Mouse (Mus musculus) limb, embryonic 13.5 days (tissue): ENCODE data around the gene Efemp2. TPM values are rescaled to one million over a fixed set of nuclear protein-coding genes. Genes with fewer than 3 reads are reported as not detected.
A peak's percentile ranks its signal among the peaks of the same experiment; 100 is the strongest.

Experiments
- ATAC-seq: fragments of 200-750 bp; cut with Nextera tagmentation; 2 replicates; pipeline ENCODE4 v1.8.0; 2017; ENCODE audit warnings: low read depth, moderate number of reproducible peaks, moderate TSS enrichment; ENCODE audit not compliant: low FRiP score
- H3K27ac ChIP-seq: fragments of 300-500 bp; sonication (generic); 2 replicates; pipeline ENCODE4 v1.5.1; 2015; ENCODE audit warnings: inconsistent platforms, mild to moderate bottlenecking, moderate library complexity
- H3K27me3 ChIP-seq: fragments of 300-500 bp; sonication (generic); 2 replicates; pipeline ENCODE4 v1.6.1; 2015; ENCODE audit warnings: mild to moderate bottlenecking, inconsistent platforms
- H3K36me3 ChIP-seq: fragments of 300-500 bp; sonication (generic); 2 replicates; pipeline ENCODE4 v1.6.1; 2015; ENCODE audit warnings: inconsistent platforms, mild to moderate bottlenecking, moderate library complexity
- H3K4me1 ChIP-seq: fragments of 300-500 bp; sonication (generic); 2 replicates; pipeline ENCODE4 v1.6.1; 2015; ENCODE audit warnings: inconsistent platforms
- H3K4me2 ChIP-seq: fragments of 300-500 bp; sonication (generic); replicated peaks from 2 replicates; pipeline ENCODE4 v1.6.1; 2015; ENCODE audit warnings: inconsistent platforms, mild to moderate bottlenecking, moderate library complexity
- H3K4me3 ChIP-seq: fragments of 300-500 bp; sonication (generic); 2 replicates; pipeline ENCODE4 v1.5.1; 2015; ENCODE audit warnings: moderate library complexity, mild to moderate bottlenecking, inconsistent platforms
- H3K9ac ChIP-seq: fragments of 300-500 bp; sonication (generic); 2 replicates; pipeline ENCODE4 v1.6.1; 2015; ENCODE audit warnings: mild to moderate bottlenecking, inconsistent platforms
- H3K9me3 ChIP-seq: fragments of 300-500 bp; sonication (generic); 2 replicates; pipeline ENCODE4 v1.6.1; 2016; ENCODE audit warnings: inconsistent platforms
- WGBS: fragments of 180-500 bp; shearing (Covaris S2); methylation state at CpG from one replicate; pipeline ENCODE4 v1.1.7; 2015; 5-methylcytosine and 5-hydroxymethylcytosine counted together
- polyA plus RNA-seq: library from polyadenylated mRNA; unstranded; fragments of >200 nt; fragmentation: Nextera tagmentation; extraction: Ambion mirVana; gene quantifications from 2 replicates; pipeline ENCODE4 v1.2.1, GENCODE M21; 2015

The Efemp2 gene
- 209 and 216 TPM in 2 replicates for polyA plus RNA-seq

DNA sequence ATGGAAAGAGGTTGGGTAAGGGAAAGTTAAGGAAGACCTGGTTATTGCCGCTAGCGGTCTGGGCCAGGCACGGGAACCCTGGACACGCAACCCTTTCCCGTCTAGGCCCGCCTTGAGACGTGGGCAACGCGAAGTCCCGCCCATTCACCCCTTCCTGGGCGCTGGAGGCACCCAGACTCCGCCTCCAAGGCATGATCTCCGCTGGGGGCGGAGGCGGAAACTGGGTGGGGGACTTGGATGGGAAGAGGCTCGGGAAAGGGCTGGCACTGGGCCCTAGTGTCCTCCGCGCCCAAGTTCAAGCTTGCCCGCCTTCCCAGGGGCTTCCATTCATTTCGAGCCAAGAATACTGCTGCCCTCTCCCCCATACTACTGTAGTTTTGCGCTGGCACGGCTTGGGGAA is at the start of gene Efemp2:
TSS of gene Efemp2 (plus strand) at position 235 of the 400 bp plus-strand sequence.
- 1% methylated on average over 22 of the region's 22 CpGs for WGBS
- peaks cover 30% of the 10 kb centered on the region for H3K4me1 ChIP-seq
- peaks cover 20% of the 10 kb centered on the region for H3K36me3 ChIP-seq
- peak within 1 kb of the TSS; percentile 72 for H3K4me3 ChIP-seq
- peak within 1 kb of the TSS; percentile 90 for H3K27ac ChIP-seq
- peak within 1 kb of the TSS; percentile 92 for H3K4me2 ChIP-seq
- ATAC-seq = peak; percentile 51
- no peaks in the 10 kb centered on the region for H3K9me3 ChIP-seq
- peak within 1 kb of the TSS; percentile 90 for H3K9ac ChIP-seq
- H3K27me3 ChIP-seq = no peaks in the 10 kb centered on the region

DNA sequence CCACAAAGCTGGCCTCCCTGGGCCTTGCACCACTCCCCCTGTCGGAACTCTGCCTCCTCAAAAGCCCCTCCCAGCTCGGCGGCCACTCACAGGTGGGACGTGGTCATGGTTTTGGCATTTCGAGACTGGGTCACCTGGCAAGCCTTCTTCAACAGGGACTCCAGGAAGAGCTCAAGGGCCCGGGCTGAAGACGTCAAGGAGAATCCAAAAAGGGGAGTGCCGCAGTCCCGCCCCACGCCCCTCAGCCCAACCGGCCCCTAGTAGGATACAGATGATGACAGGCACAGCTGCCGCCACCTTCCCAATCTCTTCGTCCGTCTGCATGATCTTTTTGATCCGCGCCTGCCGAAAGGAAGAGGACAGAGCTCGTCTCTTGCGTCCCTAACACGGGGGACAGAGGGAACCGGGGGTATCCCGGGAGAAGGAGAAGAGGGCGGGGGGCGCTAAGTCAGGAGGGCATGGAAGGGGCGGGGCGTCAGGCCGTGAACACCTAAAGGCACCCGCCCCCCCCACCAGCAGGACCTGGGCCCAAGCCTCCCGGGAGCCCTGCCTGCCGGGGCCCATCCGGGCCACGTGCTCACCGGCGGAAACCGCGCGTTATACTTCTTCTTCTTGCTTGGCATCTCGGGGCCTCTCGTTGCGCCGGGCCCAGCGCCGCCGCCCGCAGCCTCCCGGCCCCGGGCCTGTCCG is 49.5 kb upstream of the Efemp2 start:
- H3K27me3 ChIP-seq = no peaks in the 10 kb centered on the region
- peaks cover 56% of the 10 kb centered on the region for H3K36me3 ChIP-seq
- peak; percentile 66 for ATAC-seq
- H3K4me1 ChIP-seq = peaks cover 38% of the 10 kb centered on the region
- H3K9ac ChIP-seq = peak overlapping the region; percentile 88
- under 1% methylated on average over 39 of the region's 48 CpGs for WGBS
- H3K4me3 ChIP-seq = peak overlapping the region; percentile 80
- H3K4me2 ChIP-seq = peak overlapping the region; percentile 91
- peak overlapping the region; percentile 87 for H3K27ac ChIP-seq
- no peaks in the 10 kb centered on the region for H3K9me3 ChIP-seq

DNA sequence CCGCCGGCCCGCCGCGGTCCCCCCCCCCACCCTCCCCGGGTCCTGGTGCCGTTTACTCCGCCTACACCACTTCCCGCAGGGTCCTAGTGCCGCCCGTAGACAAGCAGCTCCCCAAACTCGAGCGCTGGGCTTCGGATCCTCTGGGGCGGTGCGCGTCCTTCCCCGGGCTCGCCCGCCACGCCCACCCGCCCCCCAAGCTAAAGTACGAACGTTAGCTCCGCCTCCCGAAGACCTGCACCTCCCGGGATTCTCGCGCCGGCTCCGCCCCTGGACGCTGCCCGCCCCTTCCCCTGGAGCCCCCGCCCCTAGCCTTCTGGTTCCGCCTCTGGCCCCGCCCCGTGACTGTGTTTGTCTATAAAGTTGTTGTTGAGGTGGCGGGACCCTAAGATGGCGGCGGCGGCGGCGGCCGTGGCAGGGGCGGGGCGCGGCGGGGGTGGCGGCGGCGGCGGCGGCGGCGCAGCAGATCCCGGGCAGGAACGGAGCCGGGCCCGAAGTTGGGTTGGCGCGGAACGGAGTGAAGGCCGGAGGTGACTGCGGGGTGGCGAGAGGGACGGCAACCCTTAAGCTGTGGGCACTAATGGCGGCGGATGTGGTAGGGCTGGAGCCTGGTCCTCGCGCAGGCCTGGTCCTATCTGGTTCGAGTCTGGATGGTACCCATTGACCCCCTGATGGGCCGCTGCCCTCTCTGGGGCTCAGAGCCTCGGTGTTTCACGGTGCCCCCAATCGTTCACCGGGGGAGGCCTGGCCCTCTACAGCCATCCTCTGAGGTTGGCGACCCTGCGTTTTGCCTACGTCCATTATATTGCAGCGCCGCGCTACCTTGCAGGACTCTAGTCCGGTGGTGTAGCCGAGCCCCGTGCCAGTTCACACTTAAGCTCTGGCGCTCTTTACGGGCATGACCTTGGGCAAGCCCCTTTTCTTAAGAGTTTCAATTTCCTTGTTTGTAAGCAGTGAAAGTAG is 48.7 kb upstream of the Efemp2 start, which contains the start of the genes Drap1 and AI837181:
TSS of gene Drap1 (minus strand) at position 198 of the 960 bp plus-strand sequence.
TSS of gene AI837181 (plus strand) at position 363 of the 960 bp plus-strand sequence.
- peaks cover 38% of the 10 kb centered on the region for H3K4me1 ChIP-seq
- ATAC-seq = peak; percentile 94
- peak within 1 kb of the TSS; percentile 87 for H3K27ac ChIP-seq
- peaks cover 50% of the 10 kb centered on the region for H3K36me3 ChIP-seq
- H3K4me3 ChIP-seq = peak within 1 kb of the TSS; percentile 80
- H3K9ac ChIP-seq = peak within 1 kb of the TSS; percentile 96
- peak within 1 kb of the TSS; percentile 91 for H3K4me2 ChIP-seq
- no peaks in the 10 kb centered on the region for H3K27me3 ChIP-seq
- no peaks in the 10 kb centered on the region for H3K9me3 ChIP-seq
- WGBS = under 1% methylated on average over 85 of the region's 87 CpGs

DNA sequence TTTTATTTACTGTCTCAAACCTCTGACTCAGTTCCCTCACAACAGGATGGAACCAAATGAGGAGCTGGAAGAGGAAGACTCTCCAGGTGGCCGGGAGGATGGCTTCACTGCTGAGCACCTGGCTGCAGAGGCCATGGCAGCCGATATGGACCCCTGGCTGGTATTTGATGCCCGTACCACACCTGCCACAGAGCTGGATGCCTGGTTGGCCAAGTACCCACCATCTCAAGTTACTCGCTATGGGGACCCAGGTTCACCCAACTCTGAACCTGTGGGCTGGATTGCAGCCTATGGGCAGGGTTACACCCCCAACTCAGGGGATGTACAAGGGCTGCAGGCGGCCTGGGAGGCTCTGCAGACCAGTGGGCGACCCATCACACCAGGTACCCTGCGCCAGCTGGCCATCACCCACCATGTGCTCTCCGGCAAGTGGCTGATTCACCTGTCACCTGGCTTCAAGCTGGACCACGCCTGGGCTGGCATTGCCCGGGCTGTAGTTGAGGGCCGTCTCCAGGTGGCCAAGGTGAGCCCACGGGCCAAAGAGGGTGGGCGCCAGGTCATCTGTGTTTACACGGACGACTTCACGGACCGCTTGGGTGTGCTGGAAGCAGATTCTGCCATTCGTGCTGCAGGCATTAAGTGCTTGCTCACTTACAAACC is 47.7 kb upstream of the Efemp2 start:
- Histone ChIP-seq H3K9ac (peak overlapping the region; percentile 96), H3K27me3 (no peaks in the 10 kb centered on the region), H3K9me3 (no peaks in the 10 kb centered on the region), H3K4me3 (peak overlapping the region; percentile 80), H3K36me3 (peaks cover 41% of the 10 kb centered on the region), H3K27ac (0 out of 2 replicates have a peak overlapping the region, but pooled peaks have one; percentile 85), H3K4me2 (peak overlapping the region; percentile 88), H3K4me1 (peaks cover 38% of the 10 kb centered on the region)
- WGBS = 88% methylated on average over 18 of the region's 18 CpGs
- ATAC-seq = no peak

DNA sequence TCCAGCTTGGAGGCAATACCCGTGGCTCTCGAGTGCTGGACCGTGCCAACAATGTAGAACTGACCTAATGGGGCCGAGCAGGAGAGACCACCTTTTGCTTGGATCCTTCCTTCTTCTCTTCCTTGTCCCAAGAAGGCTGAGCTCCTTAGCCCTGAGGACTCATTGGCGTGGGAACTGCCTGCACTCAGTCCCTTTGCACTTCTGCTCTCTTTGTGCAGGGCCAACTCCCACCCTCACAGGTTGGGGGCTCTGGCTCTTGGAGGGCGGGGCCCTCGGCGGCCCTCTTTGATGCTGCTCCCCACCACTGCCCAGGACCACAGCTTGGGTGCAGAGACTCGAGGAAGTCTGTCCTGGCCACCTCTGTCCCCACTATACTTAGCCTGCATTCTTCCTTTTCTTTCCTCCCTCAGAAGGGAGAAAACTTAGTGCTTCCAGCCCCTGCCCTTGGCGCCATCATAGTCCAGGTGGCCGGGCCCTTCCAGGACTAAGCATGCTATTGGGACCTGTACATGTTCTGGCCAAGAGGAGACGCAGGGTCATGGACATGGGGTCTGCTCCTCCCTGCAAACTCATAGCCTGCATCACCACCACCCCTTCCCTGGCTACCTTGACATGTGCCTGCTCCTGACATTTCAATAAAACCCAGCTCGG is 47.0 kb upstream of the Efemp2 start:
- H3K27ac ChIP-seq = no peak overlapping the region
- WGBS = 92% methylated on average over 13 of the region's 13 CpGs
- no peak overlapping the region; the same call in 1 of the 2 replicates for H3K9ac ChIP-seq
- H3K4me3 ChIP-seq = peak overlapping the region; percentile 80
- peaks cover 38% of the 10 kb centered on the region for H3K4me1 ChIP-seq
- H3K27me3 ChIP-seq = no peaks in the 10 kb centered on the region
- H3K4me2 ChIP-seq = peak overlapping the region; percentile 88
- H3K9me3 ChIP-seq = no peaks in the 10 kb centered on the region
- no peak for ATAC-seq
- H3K36me3 ChIP-seq = peaks cover 33% of the 10 kb centered on the region

DNA sequence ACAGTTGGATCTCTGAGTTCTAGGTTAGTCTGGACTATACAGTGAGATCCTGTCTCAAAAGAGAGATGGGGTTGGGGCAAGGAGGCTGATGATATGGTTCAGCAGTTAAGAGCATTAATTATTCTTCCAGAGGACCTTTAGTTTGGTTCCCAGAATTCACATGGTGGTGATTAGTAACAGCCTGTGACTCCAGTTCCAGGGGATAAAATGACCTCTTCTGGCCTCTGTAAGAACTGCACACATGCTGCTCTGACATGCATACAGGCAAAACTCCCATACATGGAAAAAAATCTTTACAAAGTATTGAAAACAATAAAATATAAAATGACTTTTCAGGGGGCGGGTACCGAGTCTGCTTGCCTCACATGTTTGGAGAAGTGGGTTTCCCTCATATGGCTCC is 45.7 kb upstream of the Efemp2 start:
- no peak for ATAC-seq

DNA sequence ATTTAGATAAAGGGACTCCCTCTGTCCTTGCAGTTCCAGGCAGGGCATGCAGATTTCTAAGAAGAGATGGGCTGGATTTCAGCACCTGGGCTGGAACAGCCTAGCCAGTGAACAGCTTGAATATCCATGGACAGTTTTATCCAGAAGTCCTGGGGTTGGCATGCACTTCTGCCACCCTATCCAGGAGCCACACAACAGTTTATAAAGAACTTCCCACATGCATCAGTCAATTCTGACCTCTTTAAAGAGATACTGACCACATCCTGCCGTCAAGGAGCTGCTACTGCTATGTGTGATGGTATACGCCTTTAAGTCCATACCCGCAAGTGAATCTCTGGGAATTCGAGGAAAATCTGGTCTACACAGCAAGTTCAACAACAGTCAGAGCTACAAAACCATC is 44.5 kb upstream of the Efemp2 start:
- Histone ChIP-seq H3K27ac (no peak overlapping the region), H3K4me1 (peaks cover 38% of the 10 kb centered on the region), H3K4me2 (no peak overlapping the region), H3K27me3 (no peaks in the 10 kb centered on the region), H3K36me3 (peaks cover 17% of the 10 kb centered on the region), H3K9ac (no peak overlapping the region), H3K4me3 (no peak overlapping the region), H3K9me3 (no peaks in the 10 kb centered on the region)
- ATAC-seq = no peak
- 84% methylated on average over 4 of the region's 4 CpGs for WGBS

More for the DNA sequence above, 45.7 kb upstream of the Efemp2 start:
- peaks cover 20% of the 10 kb centered on the region for H3K36me3 ChIP-seq
- no peak overlapping the region for H3K27ac ChIP-seq
- H3K9me3 ChIP-seq = no peaks in the 10 kb centered on the region
- no peak overlapping the region for H3K4me3 ChIP-seq
- H3K4me2 ChIP-seq = no peak overlapping the region
- peaks cover 35% of the 10 kb centered on the region for H3K4me1 ChIP-seq
- H3K9ac ChIP-seq = no peak overlapping the region
- WGBS = 82% methylated on average over 2 of the region's 2 CpGs
- no peaks in the 10 kb centered on the region for H3K27me3 ChIP-seq

DNA sequence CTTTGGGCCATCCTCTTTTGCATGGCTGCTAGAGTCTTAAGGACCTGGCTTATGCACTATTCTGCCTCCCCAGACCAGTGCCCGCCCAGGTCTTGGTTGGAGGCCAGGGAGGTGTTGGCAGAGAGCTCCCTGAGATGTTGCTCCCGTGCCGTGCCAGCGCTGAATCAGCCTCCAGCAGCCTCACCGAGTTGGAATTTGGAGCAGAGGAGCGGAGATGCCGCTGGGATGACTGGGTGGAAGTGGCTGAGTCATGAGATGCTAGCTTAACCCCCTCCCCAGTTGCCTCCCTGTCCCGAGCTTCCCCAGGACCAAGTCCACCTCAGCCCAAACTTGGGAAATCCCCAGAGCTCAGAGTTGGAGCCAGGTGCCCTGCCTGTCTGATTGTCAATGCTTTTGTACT is 43.9 kb upstream of the Efemp2 start:
- no peak for ATAC-seq
- no peak overlapping the region for H3K9ac ChIP-seq
- H3K4me1 ChIP-seq = peaks cover 38% of the 10 kb centered on the region

DNA sequence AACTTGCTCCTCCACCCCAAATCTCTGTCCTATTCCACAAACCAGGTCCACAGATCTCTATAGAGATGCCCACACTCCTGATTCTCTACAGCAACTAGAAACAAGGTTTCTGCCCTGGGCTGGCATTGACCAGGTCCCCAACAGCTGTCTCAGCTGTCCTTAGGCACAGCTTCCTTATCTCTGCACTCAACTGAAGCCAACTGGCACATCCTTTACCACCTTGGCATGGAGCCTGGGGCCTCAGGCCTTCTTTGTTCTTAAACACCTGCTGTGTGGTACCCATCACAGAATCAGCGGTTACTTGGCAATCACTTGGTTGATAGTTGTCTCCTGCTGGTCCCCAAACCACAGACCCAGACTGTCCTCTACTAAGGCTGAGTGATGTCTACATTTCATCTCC is 43.3 kb upstream of the Efemp2 start:
- H3K4me2 ChIP-seq = no peak overlapping the region
- no peaks in the 10 kb centered on the region for H3K9me3 ChIP-seq
- no peak overlapping the region for H3K9ac ChIP-seq
- no peak for ATAC-seq
- WGBS = 95% methylated on average over 1 of the region's 1 CpGs
- H3K27me3 ChIP-seq = no peaks in the 10 kb centered on the region
- no peak overlapping the region for H3K4me3 ChIP-seq
- H3K27ac ChIP-seq = no peak overlapping the region
- peaks cover 17% of the 10 kb centered on the region for H3K36me3 ChIP-seq
- H3K4me1 ChIP-seq = peaks cover 38% of the 10 kb centered on the region

More for the DNA sequence above, 43.9 kb upstream of the Efemp2 start:
- no peak overlapping the region for H3K4me3 ChIP-seq
- H3K27me3 ChIP-seq = no peaks in the 10 kb centered on the region
- H3K9me3 ChIP-seq = no peaks in the 10 kb centered on the region
- no peak overlapping the region for H3K27ac ChIP-seq
- H3K4me2 ChIP-seq = no peak overlapping the region
- WGBS = 69% methylated on average over 8 of the region's 8 CpGs
- H3K36me3 ChIP-seq = peaks cover 17% of the 10 kb centered on the region

DNA sequence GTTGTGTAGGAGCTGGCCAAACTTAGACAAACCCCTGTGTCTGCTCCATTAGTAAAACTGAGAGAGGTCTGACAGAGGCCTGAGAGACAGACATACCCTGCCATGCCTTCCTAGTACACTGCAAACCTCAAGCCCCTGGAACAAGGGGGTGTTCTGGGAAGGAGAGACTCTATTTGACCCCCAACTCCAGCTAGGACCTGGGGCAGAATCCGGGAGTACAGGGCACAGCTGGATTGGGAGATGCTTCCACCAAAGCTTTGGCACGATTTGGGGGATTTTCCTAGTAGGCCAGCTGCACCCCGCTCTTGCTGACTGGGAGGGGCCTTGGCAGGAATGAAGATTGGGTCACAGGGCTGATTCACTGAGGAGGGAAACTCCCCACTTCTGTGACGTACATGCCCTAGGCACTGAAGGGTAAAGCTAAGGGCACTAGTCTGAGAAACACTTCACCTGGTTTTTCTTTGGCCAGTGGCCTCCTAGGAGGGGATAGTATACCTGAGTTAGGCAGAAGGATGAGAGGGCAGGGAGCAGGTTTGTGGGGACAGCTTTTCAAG is 41.8 kb upstream of the Efemp2 start:
- no peak overlapping the region for H3K4me2 ChIP-seq
- H3K9ac ChIP-seq = no peak overlapping the region
- H3K27me3 ChIP-seq = no peaks in the 10 kb centered on the region
- no peaks in the 10 kb centered on the region for H3K9me3 ChIP-seq
- peaks cover 24% of the 10 kb centered on the region for H3K4me1 ChIP-seq
- H3K4me3 ChIP-seq = no peak overlapping the region
- WGBS = 79% methylated on average over 4 of the region's 4 CpGs
- H3K36me3 ChIP-seq = peaks cover 4% of the 10 kb centered on the region
- H3K27ac ChIP-seq = peak overlapping the region; percentile 70; the same call in 1 of the 2 replicates
- no peak for ATAC-seq
